Mouse (Mus musculus) bone marrow, adult 2 months (tissue): Measurements from ENCODE around the gene Cpsf3.

Experiments used
- CTCF ChIP-seq: fragments of 200-500 bp; IDR thresholded peaks from 2 replicates; pipeline ENCODE4 v1.5.1; 2011; ENCODE audit warnings: low read length, control low read depth; ENCODE audit not compliant: control insufficient read depth, insufficient read depth
- POLR2A ChIP-seq: fragments of 200-500 bp; IDR thresholded peaks from 2 replicates; pipeline ENCODE4 v1.6.1; 2011; ENCODE audit warnings: low read depth, mild to moderate bottlenecking, control low read depth, low read length, borderline replicate concordance; ENCODE audit not compliant: control insufficient read depth

DNA sequence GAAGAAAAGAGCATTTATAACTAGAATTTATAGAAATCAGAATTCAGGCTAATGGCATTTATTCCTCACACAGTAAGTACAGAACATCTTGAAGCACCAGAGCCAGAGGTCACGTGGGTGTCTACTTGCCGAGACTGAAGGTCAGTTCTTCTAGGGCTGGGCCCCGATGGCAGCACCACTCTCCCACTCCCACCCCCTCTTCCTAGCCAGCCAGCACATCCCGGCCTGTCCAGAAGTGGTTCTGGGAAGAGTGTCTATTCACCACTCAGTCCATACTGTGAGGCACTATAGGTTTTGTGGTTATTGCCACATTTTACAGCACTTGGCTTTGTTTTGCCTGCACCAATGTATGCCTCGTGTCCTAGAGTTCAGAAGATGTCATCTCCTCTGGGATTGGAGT lies 38.9 kb downstream of the Cpsf3 start:
- no peak for TF ChIP-seq CTCF
- TF ChIP-seq POLR2A: no peak
